Mouse (Mus musculus) heart, adult 8-10 months (tissue): ENCODE data around the gene Gm14408. TPM values are rescaled to one million over a fixed set of nuclear protein-coding genes. Genes with fewer than 3 reads are reported as not detected.
"Not testable (repeated sequence)": the region's sequence is repeated elsewhere in the genome, so short reads cannot be mapped to it uniquely, and the experiment has no call there.

Source experiments
- DNase-seq: peaks from one replicate; pipeline ENCODE4 v3.0.0; 2022; ENCODE audit warnings: low spot score
- total RNA-seq, 4 experiments: library from RNA; stranded (reverse); gene quantifications; 2 replicates each; pipeline ENCODE4 v1.2.4; 2022

The Gm14408 gene
- total RNA-seq: not detected

DNA sequence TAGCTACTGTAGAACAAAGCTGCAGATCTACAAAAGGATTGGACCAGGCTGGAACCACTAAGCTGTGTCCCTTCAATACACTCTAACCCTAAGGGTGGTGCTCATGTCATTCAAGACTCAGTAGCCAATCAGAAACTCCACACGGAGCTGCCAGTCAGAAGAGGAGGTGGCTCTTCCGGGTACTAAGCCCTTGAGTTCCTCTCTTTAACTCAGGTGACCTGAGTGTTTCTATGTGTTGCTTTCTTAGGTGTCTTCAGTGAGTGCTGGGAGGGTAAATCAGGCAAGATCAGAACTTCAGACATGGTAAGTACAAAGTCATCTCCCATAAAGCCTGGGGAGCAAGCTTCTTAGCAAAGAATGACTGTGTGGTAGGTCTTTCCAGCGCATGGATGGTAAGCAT, at the start of gene Gm14408:
Gene Gm14408 (plus strand): TSS at position 301 of the 400 bp plus-strand sequence.
- DNase-seq: not testable (repeated sequence)

- not testable (repeated sequence) for DNase-seq
Observed at GRCm38 (mm10) chr2:176798312-176798711, 32.6 kb upstream of the Gm14408 start, which contains the start of gene Gm14295. TSS of gene Gm14295 (plus strand) at chr2:176798612.

DNA sequence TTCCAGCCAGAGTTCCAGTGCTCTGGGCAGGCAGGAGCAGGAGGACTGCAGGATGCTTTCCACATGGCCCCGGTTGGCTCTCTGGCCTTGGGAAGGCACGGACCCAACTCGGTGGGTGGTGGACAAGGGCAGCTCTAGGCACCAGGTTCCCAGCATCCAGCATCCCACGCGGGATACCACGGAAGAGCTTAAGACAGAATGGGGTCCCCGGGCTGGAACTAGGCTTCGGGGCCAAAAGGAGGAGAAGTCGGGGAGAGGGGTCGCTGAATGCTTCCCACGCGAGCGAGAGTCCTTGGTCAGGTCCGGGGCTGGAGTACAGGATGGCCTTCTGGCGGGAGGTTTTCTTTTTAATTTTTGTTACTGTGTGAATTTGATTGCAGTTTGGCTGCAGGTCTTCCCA, 32.2 kb upstream of the Gm14408 start:
- DNase-seq: not testable (repeated sequence)

Other genes starting within 250 kb of the Gm14408 start
- gene Gm14308, start 194.8 kb upstream of the Gm14408 start, total RNA-seq: 1 to 10 TPM in 3 of 4 experiments, under 1 TPM in 1; 0.75 to 1.8 (median 1.3) TPM
- 10 to 100 TPM in 3 of 4 experiments, 1 to 10 TPM in 1; 9.3 to 16.9 (median 14.6) TPM for gene Zfp973, start 160.6 kb upstream of the Gm14408 start, total RNA-seq
- gene Gm14305, start 122.8 kb upstream of the Gm14408 start, total RNA-seq: 1 to 10 TPM; 4.8 to 7.5 (median 5.8) TPM
- gene Gm14295, start 32.5 kb upstream of the Gm14408 start, total RNA-seq: 10 to 100 TPM in 2 of 4 experiments, 1 to 10 TPM in 2; 8.7 to 14.4 (median 9.8) TPM
- gene Gm14296, start 96.7 kb downstream of the Gm14408 start, total RNA-seq: 1 to 10 TPM; 3.0 to 6.0 (median 4.2) TPM
- gene Gm14419, start 169.8 kb downstream of the Gm14408 start, total RNA-seq: 10 to 100 TPM; 49.1 to 67.6 (median 55.6) TPM
- gene Gm14401, start 243.2 kb downstream of the Gm14408 start, total RNA-seq: under 1 TPM; 0.29 to 0.72 (median 0.59) TPM